Mouse (Mus musculus): Measurements from ENCODE around the gene Ric3.
A peak's percentile ranks its signal among the peaks of the same experiment; 100 is the strongest.

Ric3 gene

DNA sequence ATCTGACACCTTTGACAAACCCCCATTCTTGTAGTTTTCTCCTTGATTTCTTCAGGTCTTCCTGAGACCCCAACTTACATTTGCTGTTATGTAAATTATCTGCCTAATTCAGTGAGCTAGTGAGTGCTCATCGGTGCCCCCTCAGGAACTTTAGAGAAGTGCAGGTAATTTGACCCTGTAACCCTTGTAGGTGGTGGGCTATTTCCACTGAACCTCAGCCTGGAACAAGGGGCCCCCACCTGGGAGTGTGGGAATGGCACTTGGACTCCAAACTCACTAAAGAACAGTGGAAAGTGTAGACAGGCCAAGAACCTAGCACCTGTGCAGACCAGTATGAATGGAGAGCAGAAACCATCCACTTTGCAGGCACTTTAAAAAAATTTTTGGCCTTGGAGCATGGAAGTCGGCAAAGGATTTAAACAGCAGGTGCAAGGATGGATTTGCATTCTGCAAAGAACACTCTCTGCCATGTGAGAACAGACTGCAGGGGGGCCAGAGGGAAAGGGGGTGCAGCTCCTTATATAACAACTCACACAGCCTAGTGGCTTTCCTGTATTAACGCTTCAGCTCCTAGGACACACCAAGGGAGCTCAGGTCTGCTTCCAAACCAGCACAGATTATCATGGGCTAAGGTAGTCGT is 82.7 kb downstream of the Ric3 start:
- no peak for DNase-seq (ENCODE audit: low spot score)

- no peak for DNase-seq (ENCODE audit: low spot score)
Measured at GRCm38 (mm10) chr7:108996156-108996555, 87.0 kb downstream of the Ric3 start.

GRCm38 (mm10) chr7:108993881-108994291 is 89.2 kb downstream of the Ric3 start:
- no peak for DNase-seq (ENCODE audit: low spot score)

DNA sequence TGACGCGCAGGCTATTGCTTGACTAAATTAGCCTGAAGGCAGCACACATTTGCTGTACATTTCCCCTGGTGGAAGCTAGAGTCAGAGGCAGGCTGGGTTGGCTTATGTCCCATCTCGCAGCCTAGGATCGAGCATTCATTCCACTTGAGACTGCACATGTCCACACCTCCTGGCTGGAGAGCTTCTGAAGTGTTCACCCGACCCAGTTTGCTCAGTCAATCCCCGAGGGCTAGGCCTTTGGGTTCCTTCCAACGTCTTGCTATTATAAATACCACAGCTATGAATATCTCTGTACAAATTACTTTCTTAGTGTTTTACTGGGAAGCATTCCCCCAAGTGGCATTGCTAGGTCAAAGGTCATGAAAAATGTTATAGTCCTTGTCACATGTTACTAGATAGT is 89.9 kb downstream of the Ric3 start:
- peak; percentile 24 for DNase-seq (ENCODE audit: low spot score)

- no peak for DNase-seq (ENCODE audit: low spot score)
Measured at GRCm38 (mm10) chr7:108991207-108991606, 91.9 kb downstream of the Ric3 start.

GRCm38 (mm10) chr7:108985934-108986708 is 97.0 kb downstream of the Ric3 start:
- DNase-seq (ENCODE audit: low spot score): no peak
